Mouse (Mus musculus) ES-E14 (cell line): ENCODE measurements around the gene Dab1. TPM values are rescaled to one million over a fixed set of nuclear protein-coding genes. Genes with fewer than 3 reads are reported as not detected.

ENCODE experiments used
- DNase-seq: peaks from one replicate; pipeline ENCODE4 v3.0.0-alpha.2; 2013; ENCODE audit warnings: low read depth, low spot score
- H3K27ac ChIP-seq: 2 replicates; pipeline ENCODE4 v1.5.1; 2012; ENCODE audit warnings: low read depth, mild to moderate bottlenecking, low read length, moderate library complexity, mixed read lengths; ENCODE audit not compliant: poor library complexity, insufficient read depth, severe bottlenecking
- H3K36me3 ChIP-seq: 2 replicates; pipeline ENCODE4 v1.6.1; 2012; ENCODE audit warnings: mild to moderate bottlenecking, low read length, moderate library complexity, mixed read lengths; ENCODE audit not compliant: control insufficient read depth, poor library complexity, insufficient read depth, severe bottlenecking
- H3K4me1 ChIP-seq, 2 experiments: fragments of 150-350 bp in 1 of 2; sonication (generic) in 1 of 2; 2 replicates each; pipeline ENCODE4 v1.6.1; 2012; ENCODE audit warnings: low read length in 2 of 2, mild to moderate bottlenecking in 1 of 2, mixed read lengths in 1 of 2; ENCODE audit not compliant: control insufficient read depth in 2 of 2, insufficient read depth in 2 of 2, poor library complexity in 1 of 2
- H3K4me3 ChIP-seq, 2 experiments: fragments of 150-350 bp in 1 of 2; sonication (generic) in 1 of 2; 2 replicates each; pipeline ENCODE4 v1.5.1; 2012; ENCODE audit warnings: low read length in 2 of 2, low read depth in 1 of 2, mild to moderate bottlenecking in 1 of 2, mixed read lengths in 1 of 2; ENCODE audit not compliant: insufficient read depth in 1 of 2, poor library complexity in 1 of 2, severe bottlenecking in 1 of 2
- H3K9ac ChIP-seq: 2 replicates; pipeline ENCODE4 v1.6.1; 2012; ENCODE audit warnings: low read depth, mild to moderate bottlenecking, low read length, mixed read lengths; ENCODE audit not compliant: poor library complexity, insufficient read depth, severe bottlenecking
- H3K9me3 ChIP-seq: fragments of 150-350 bp; sonication (generic); 2 replicates; pipeline ENCODE4 v1.6.1; 2012; ENCODE audit warnings: low read depth, mild to moderate bottlenecking, low read length; ENCODE audit not compliant: control insufficient read depth, insufficient read depth
- CHD2 ChIP-seq: IDR thresholded peaks from 2 replicates; pipeline ENCODE4 v1.6.1; 2014; ENCODE audit warnings: mild to moderate bottlenecking, low read depth, low read length, inconsistent platforms
- HCFC1 ChIP-seq: IDR thresholded peaks from 2 replicates; pipeline ENCODE4 v1.6.1; 2012; ENCODE audit warnings: low read length, inconsistent platforms, borderline replicate concordance; ENCODE audit not compliant: insufficient read depth
- MAFK ChIP-seq: IDR thresholded peaks from 2 replicates; pipeline ENCODE4 v1.6.1; 2014; ENCODE audit warnings: mild to moderate bottlenecking, low read depth, low read length, inconsistent platforms; ENCODE audit not compliant: insufficient read depth
- ZC3H11A ChIP-seq: IDR thresholded peaks from 2 replicates; pipeline ENCODE4 v1.6.1; 2012; ENCODE audit warnings: low read depth, mild to moderate bottlenecking, inconsistent platforms, low read length, borderline replicate concordance
- ZNF384 ChIP-seq: IDR thresholded peaks from 2 replicates; pipeline ENCODE4 v1.6.1; 2012; ENCODE audit warnings: low read depth, low read length, inconsistent platforms
- in situ Hi-C, 2 experiments: fragments of 600-800 bp; cut with MboI; formaldehyde crosslinking; loops; one replicate each; pipeline ENCODE4 v1.15.1; 2025; ENCODE audit warnings: low sequenced_read_pairs in 2 of 2, inconsistent platforms in 1 of 2; ENCODE audit not compliant: unreplicated experiment in 2 of 2
- total RNA-seq: library from RNA; depleted of rRNA; stranded (reverse); fragments of 300-350 nt; gene quantifications from 2 replicates; pipeline ENCODE4 v1.2.3, GENCODE M21; 2012

The Dab1 gene
- total RNA-seq, 1 experiment: 7.9 TPM

DNA sequence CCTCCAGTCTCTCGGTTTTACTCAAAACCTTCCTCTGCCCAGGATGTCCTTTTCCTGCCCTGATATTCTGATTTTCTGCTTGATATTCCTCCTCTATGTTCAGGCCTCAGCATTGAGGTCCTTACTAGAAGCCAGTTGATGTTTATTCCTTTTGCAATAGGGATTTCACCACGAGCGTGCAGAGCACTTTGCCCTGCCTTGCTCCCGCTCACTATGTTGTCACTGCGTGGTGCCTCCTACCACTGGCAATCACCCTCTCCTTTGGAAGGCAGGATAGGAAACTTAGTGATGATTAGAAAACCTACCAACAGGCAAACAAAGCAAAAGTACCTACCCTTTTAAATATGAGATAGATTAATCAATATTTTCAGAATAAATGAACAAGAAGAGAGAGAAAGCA lies 1160.3 kb downstream of the Dab1 start:
- Histone ChIP-seq H3K4me1 (no peaks in the 10 kb centered on the region), H3K9ac (no peak overlapping the region), H3K36me3 (no peaks in the 10 kb centered on the region), H3K9me3 (no peaks in the 10 kb centered on the region), H3K4me3 (no peak overlapping the region), H3K27ac (no peak overlapping the region)
- TF ChIP-seq CHD2 (no peak), HCFC1 (no peak), MAFK (no peak), ZC3H11A (no peak), ZNF384 (no peak)
- no peak for DNase-seq
- in situ Hi-C loops: no loop called here

DNA sequence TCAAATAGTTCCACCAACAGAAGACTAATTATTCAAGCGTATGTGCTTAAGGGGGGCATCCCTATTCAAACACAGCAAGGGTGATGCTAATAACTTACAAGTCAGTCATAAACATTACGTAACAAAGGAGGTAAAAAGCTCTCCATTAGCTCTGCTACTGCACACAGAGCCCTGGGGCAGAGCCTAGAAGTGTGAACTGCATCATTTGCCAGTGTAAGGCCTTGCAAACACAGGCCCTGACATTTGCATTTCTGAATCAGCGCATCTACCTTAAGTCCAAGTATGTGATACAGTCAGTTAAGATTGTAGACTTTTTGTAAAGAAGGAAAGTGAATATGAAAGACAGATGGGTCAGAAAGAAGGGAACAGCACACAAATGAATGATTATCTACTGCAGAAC lies 1162.3 kb downstream of the Dab1 start:
- no peaks in the 10 kb centered on the region for H3K4me1 ChIP-seq
- no peak for DNase-seq
- in situ Hi-C loops: no loop called here
- H3K4me3 ChIP-seq: no peak overlapping the region
- no peaks in the 10 kb centered on the region for H3K9me3 ChIP-seq
- H3K36me3 ChIP-seq: no peaks in the 10 kb centered on the region
- no peak for TF ChIP-seq ZC3H11A
- no peak for TF ChIP-seq CHD2
- TF ChIP-seq ZNF384: no peak
- TF ChIP-seq MAFK: no peak
- no peak for TF ChIP-seq HCFC1
- no peak overlapping the region for H3K27ac ChIP-seq
- no peak overlapping the region for H3K9ac ChIP-seq

DNA sequence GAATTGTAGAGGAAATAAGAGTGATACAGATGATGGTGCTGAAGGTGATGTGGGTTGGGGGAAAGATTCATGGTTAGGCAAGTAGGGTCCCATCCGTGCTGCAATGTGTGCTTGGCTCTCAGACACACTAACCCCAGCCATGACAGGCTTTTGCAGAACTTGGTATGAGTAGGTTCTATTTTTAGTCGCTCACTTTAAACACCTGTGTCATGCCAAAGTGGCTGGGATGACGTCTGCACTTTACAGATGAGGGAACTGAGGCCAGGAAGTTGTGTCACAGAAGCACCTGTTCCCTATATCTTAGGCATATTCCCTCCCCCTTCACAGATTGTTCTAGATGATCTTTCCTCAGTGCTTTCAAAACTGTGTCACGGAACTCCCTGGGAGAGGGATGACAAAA lies 1163.2 kb downstream of the Dab1 start:
- DNase-seq: no peak
- Histone ChIP-seq H3K4me3 (no peak overlapping the region), H3K27ac (no peak overlapping the region)

DNA sequence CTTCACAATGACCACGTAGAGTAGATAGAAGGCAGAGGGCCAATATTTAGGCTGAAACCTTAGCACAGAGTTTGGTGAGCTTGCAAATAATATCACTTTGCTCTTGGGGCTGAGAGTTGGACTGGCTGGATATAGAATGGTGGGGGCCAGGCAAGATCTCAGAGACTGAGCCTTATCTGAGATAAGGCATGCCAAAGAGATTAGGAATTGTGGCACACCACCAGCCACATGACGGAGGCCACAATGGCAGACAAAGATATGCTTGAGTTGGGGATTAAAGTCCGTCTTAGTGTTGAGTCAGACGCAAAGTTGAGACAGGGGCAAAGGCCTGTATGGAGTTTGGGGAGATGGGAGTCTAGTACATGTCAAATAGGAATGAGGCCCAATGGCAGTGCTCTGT lies 1173.0 kb downstream of the Dab1 start:
- Histone ChIP-seq H3K9me3 (no peaks in the 10 kb centered on the region), H3K9ac (no peak overlapping the region), H3K4me3 (no peak overlapping the region), H3K36me3 (no peaks in the 10 kb centered on the region), H3K27ac (no peak overlapping the region), H3K4me1 (no peaks in the 10 kb centered on the region)
- no peak for DNase-seq
- TF ChIP-seq CHD2 (no peak), ZC3H11A (no peak), ZNF384 (no peak)
- in situ Hi-C loops: no loop called here

More for the DNA sequence above, 1163.2 kb downstream of the Dab1 start:
- TF ChIP-seq MAFK (no peak), ZC3H11A (no peak), ZNF384 (no peak), HCFC1 (no peak)
- Histone ChIP-seq H3K9me3 (no peaks in the 10 kb centered on the region), H3K36me3 (no peaks in the 10 kb centered on the region), H3K9ac (no peak overlapping the region), H3K4me1 (no peaks in the 10 kb centered on the region)
- in situ Hi-C loops: no loop called here
